Mouse (Mus musculus): ENCODE results near the gene Apbb2. TPM values are rescaled to one million over a fixed set of nuclear protein-coding genes. Genes with fewer than 3 reads are reported as not detected.

The Apbb2 gene
- polyA plus RNA-seq, 1 experiment: 1.2 TPM

DNA sequence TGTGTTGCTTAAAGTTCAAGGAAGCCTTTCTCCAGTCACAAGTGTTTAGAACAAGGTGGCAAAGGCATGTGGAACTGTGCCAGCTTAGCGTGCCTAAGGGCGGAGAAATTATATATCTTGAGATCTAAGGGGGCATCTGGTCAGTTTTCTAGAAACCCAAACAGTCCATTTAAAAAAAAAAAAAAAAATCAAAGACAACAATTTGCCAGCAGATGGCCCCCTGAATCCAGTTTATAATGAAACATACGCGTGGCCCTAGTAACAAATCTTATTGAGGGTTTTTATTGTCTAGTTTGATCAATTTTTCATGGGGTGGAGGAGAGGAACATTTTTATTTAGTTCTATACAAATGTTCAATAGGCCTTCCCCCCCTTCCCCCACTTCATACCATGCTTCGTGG, 365.4 kb downstream of the Apbb2 start:
- Histone ChIP-seq H3K27me3 (ENCODE audit: control insufficient read depth, insufficient read depth, low read length) (no peaks in the 10 kb centered on the region), H3K27ac (ENCODE audit: control insufficient read depth, insufficient read depth, low read depth, low read length) (no peak overlapping the region), H3K36me3 (ENCODE audit: control insufficient read depth, insufficient read depth, low read length) (no peaks in the 10 kb centered on the region), H3K4me1 (ENCODE audit: control insufficient read depth, insufficient read depth, low read length) (no peaks in the 10 kb centered on the region; the same call in 1 of the 2 replicates), H3K4me3 (ENCODE audit: control insufficient read depth, low read depth, low read length) (no peak overlapping the region)
- TF ChIP-seq CTCF (IDR thresholded peaks at IDR 0.05; ENCODE audit: control insufficient read depth, insufficient read depth, insufficient replicate concordance, low read depth, low read length) (no peak), POLR2A (IDR thresholded peaks at IDR 0.05; ENCODE audit: control insufficient read depth, low read depth, low read length) (no peak)

Other genes with a start within 250 kb of the Apbb2 start
- gene Uchl1, start 57.3 kb upstream of the Apbb2 start, polyA plus RNA-seq (2012; rRNA removed): 78.5 and 98.7 TPM in 2 replicates
- 22.0 and 23.9 TPM in 2 replicates for gene Limch1, start 127.0 kb upstream of the Apbb2 start, polyA plus RNA-seq (2012; rRNA removed)